Mouse (Mus musculus) heart, embryonic 11.5 days (tissue): ENCODE data around the gene Arpp21. TPM values are rescaled to one million over a fixed set of nuclear protein-coding genes. Genes with fewer than 3 reads are reported as not detected.
A peak's percentile ranks its signal among the peaks of the same experiment; 100 is the strongest.

ENCODE experiments used
- ATAC-seq: fragments of 200-750 bp; cut with Nextera tagmentation; replicated peaks from 2 replicates; pipeline ENCODE4 v1.8.0; 2017; ENCODE audit warnings: moderate library complexity; ENCODE audit not compliant: insufficient number of reproducible peaks, low FRiP score, low TSS enrichment
- H3K27ac ChIP-seq: fragments of 300-500 bp; sonication (generic); 2 replicates; pipeline ENCODE4 v1.5.1; 2014; ENCODE audit warnings: mild to moderate bottlenecking, low read depth, low read length
- H3K27me3 ChIP-seq: fragments of 300-500 bp; sonication (generic); 2 replicates; pipeline ENCODE4 v1.6.1; 2014; ENCODE audit warnings: mild to moderate bottlenecking, low read length, mixed read lengths; ENCODE audit not compliant: control insufficient read depth, insufficient read depth
- H3K36me3 ChIP-seq: fragments of 300-500 bp; sonication (generic); 2 replicates; pipeline ENCODE4 v1.6.1; 2014; ENCODE audit warnings: mild to moderate bottlenecking, low read length, moderate library complexity, mixed read lengths; ENCODE audit not compliant: control insufficient read depth, insufficient read depth
- H3K4me1 ChIP-seq: fragments of 300-500 bp; sonication (generic); 2 replicates; pipeline ENCODE4 v1.6.1; 2014; ENCODE audit warnings: low read length; ENCODE audit not compliant: control insufficient read depth, insufficient read depth
- H3K4me2 ChIP-seq: fragments of 300-500 bp; sonication (generic); 2 replicates; pipeline ENCODE4 v1.6.1; 2014; ENCODE audit warnings: mild to moderate bottlenecking, moderate library complexity
- H3K4me3 ChIP-seq: fragments of 300-500 bp; sonication (generic); 2 replicates; pipeline ENCODE4 v1.5.1; 2014; ENCODE audit warnings: low read depth, low read length
- H3K9ac ChIP-seq: fragments of 300-500 bp; sonication (generic); 2 replicates; pipeline ENCODE4 v1.6.1; 2014; ENCODE audit warnings: mild to moderate bottlenecking, low read depth, low read length, moderate library complexity
- H3K9me3 ChIP-seq: fragments of 300-500 bp; sonication (generic); replicated peaks from 2 replicates; pipeline ENCODE4 v1.6.1; 2016; ENCODE audit warnings: low read length; ENCODE audit not compliant: control insufficient read depth
- WGBS: fragments of 180-500 bp; shearing (Covaris S2); extraction: QIAGEN DNeasy Blood & Tissue Kit; methylation state at CpG from one replicate; pipeline ENCODE4 v1.1.7; 2014; ENCODE audit not compliant: insufficient replicate concordance; 5-methylcytosine and 5-hydroxymethylcytosine counted together
- polyA plus RNA-seq: library from polyadenylated mRNA; unstranded; fragments of >200 nt; fragmentation: Nextera tagmentation; extraction: Ambion mirVana; gene quantifications from 2 replicates; pipeline ENCODE4 v1.2.1, GENCODE M21; 2014

The Arpp21 gene
- polyA plus RNA-seq, 1 experiment from 2014 or later: 1.7 TPM

DNA sequence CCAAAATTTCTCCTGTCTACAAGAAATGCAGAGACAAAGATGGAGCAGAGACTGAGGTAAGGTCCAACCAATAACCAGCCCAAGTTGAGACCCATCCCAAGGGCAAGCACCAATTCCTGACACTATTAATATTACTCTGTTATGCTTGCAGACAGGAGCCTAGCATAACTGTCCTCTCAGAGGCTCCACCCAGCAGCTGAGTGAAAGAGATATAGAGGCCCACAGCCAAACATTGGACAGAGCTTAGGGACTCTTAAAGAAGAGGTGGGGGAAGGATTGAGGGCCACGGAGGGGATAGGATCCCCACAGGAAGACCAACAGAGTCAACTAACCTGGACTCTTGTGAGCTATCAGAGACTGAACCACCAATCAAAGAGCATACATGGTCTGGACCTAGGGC, 18.0 kb upstream of the Arpp21 start:
- H3K27ac ChIP-seq: no peak overlapping the region
- H3K36me3 ChIP-seq: no peaks in the 10 kb centered on the region
- no peaks in the 10 kb centered on the region for H3K27me3 ChIP-seq
- no peak overlapping the region for H3K4me2 ChIP-seq
- WGBS: 78% methylated on average over 1 of the region's 1 CpGs
- H3K9ac ChIP-seq: no peak overlapping the region
- peak; percentile 59 for ATAC-seq
- H3K4me1 ChIP-seq: no peaks in the 10 kb centered on the region
- no peaks in the 10 kb centered on the region for H3K9me3 ChIP-seq
- no peak overlapping the region for H3K4me3 ChIP-seq

DNA sequence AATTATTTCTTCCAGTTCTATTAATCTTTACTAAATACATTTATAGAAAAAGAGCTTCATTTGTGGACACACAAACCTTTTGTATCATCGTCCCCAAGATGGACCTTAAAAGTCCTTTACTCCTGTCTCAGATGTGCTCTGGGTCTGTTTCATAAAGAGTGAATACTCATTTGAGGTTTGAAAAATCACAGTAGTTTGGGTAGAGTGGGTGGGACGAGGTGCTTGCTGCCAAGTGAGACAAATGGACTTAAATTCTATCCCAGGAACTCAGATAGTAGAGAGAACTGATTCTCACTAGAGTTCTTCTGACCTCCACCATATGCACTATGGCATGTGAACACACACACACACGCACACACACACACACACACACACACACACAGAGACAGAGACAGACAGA, 16.1 kb upstream of the Arpp21 start:
- ATAC-seq: no peak
- H3K27me3 ChIP-seq: no peaks in the 10 kb centered on the region
- WGBS: 80% methylated on average over 3 of the region's 3 CpGs
- no peak overlapping the region for H3K4me3 ChIP-seq
- H3K27ac ChIP-seq: no peak overlapping the region
- H3K9ac ChIP-seq: no peak overlapping the region
- no peaks in the 10 kb centered on the region for H3K9me3 ChIP-seq
- H3K4me1 ChIP-seq: no peaks in the 10 kb centered on the region
- H3K4me2 ChIP-seq: no peak overlapping the region
- H3K36me3 ChIP-seq: no peaks in the 10 kb centered on the region

DNA sequence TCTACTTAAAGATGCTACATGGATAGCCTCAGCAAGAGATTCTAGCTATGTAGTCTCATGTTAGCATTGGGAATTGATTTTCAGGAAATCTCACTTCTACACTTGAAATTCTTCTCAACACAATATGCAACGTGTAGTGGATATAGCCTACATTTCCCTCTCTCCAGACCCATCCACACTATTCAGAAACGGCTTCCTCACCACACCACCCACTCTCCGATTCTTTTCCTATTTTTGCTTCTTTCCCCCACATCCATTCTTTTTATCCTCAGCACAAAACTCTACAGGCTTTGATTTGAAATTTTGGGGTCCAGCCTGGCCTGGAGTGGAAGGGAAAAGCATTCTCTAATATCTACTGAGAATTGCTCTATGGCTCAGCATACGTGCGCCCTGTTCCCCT, 15.6 kb upstream of the Arpp21 start:
- no peak for ATAC-seq
- H3K36me3 ChIP-seq: no peaks in the 10 kb centered on the region
- 83% methylated on average over 5 of the region's 5 CpGs for WGBS
- no peak overlapping the region for H3K9ac ChIP-seq
- no peaks in the 10 kb centered on the region for H3K4me1 ChIP-seq
- no peak overlapping the region for H3K4me3 ChIP-seq
- H3K4me2 ChIP-seq: no peak overlapping the region
- no peaks in the 10 kb centered on the region for H3K27me3 ChIP-seq
- no peak overlapping the region for H3K27ac ChIP-seq
- no peaks in the 10 kb centered on the region for H3K9me3 ChIP-seq

DNA sequence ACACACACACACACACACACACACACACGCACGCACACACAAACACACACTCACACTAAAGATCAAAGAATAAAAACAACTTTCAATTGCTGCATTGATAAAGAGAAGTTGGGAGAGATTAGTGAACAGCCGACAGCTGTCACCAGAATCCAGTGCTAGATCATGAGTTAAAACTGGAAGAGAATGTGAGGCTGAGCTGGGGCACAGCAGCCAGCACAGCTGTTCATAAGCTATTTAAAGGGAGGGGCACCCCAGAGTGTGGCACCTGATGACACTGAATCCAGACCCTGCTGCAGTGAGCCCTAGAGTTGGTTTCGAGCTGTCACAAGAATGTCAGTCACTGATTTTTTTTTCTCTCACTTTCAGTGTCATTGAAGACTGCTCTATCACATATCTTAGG, 14.0 kb upstream of the Arpp21 start:
- Histone ChIP-seq H3K36me3 (no peaks in the 10 kb centered on the region), H3K4me3 (no peak overlapping the region), H3K4me2 (no peak overlapping the region), H3K27me3 (no peaks in the 10 kb centered on the region), H3K9me3 (no peaks in the 10 kb centered on the region), H3K4me1 (no peaks in the 10 kb centered on the region), H3K27ac (no peak overlapping the region), H3K9ac (no peak overlapping the region)
- WGBS: 68% methylated on average over 4 of the region's 4 CpGs
- no peak for ATAC-seq

DNA sequence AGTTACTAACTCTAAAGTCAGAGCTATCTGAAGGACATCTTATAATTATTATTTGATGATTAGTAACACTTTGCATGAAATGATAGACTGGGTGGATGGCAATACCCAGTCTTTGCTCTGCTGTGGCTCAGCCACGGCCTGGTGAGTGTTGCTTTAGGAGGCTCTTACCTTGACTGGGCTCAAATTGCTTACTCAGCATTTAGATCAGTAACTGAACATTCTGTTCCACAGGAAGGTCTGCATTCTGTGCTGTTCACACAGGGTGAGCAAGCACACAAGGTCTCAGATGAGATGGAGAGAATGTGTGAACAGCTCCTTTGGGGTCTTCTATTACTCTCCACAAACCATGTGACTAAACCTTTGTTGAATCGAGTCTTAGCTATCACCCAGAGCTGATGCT, 11.4 kb upstream of the Arpp21 start:
- H3K4me2 ChIP-seq: no peak overlapping the region
- no peak overlapping the region for H3K9ac ChIP-seq
- H3K4me1 ChIP-seq: no peaks in the 10 kb centered on the region
- no peak for ATAC-seq
- H3K9me3 ChIP-seq: no peaks in the 10 kb centered on the region
- no peaks in the 10 kb centered on the region for H3K27me3 ChIP-seq
- no peaks in the 10 kb centered on the region for H3K36me3 ChIP-seq
- 79% methylated on average over 2 of the region's 2 CpGs for WGBS
- no peak overlapping the region for H3K4me3 ChIP-seq
- no peak overlapping the region for H3K27ac ChIP-seq

DNA sequence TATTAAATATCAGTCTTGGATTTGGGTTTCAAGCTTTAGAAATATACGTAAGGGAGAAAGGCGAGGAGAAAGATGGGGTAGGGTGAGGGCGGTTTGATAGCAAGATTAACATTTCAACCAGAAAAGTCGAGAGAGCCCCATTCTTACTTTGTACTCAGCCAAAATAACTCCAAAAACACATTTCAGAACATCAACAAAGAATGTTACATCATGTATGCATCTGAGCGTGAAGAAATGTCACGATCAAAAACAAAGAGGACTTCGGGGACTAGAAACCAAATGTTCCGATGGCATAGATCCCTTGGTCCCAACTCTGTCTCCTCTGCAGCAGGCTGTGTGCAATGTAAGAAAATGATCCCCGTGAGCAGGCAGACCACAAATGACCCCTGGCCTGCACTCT, 2.4 kb upstream of the Arpp21 start:
- 80% methylated on average over 9 of the region's 9 CpGs for WGBS

DNA sequence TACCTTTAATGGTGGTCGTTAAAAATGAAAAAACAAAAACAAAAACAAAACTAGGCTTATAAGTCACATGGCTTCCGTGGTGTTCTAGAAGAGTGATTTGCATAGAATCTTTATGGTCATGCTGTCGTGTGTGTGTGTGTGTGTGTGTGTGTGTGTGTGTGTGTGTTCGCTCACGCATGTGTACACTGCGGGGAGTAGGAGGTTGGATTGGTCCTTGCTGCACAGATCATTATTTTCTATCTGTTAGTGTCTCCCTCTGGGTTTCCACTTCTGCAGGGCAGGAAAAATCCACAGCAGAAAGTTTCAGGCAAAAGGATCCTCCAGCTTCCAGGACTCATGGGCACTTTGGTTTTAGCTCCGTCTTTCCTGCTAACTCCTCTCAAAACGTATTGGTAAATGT, 813 bp upstream of the Arpp21 start:
- H3K4me3 ChIP-seq: no peak overlapping the region
- 82% methylated on average over 8 of the region's 8 CpGs for WGBS
- H3K27me3 ChIP-seq: peaks cover 44% of the 10 kb centered on the region
- no peak overlapping the region for H3K9ac ChIP-seq
- ATAC-seq: no peak
- H3K36me3 ChIP-seq: no peaks in the 10 kb centered on the region
- H3K27ac ChIP-seq: no peak overlapping the region
- no peaks in the 10 kb centered on the region for H3K9me3 ChIP-seq
- no peak overlapping the region for H3K4me2 ChIP-seq
- peaks cover 5% of the 10 kb centered on the region; the same call in 1 of the 2 replicates for H3K4me1 ChIP-seq

More for the DNA sequence above, 2.4 kb upstream of the Arpp21 start:
- Histone ChIP-seq H3K27me3 (peaks cover 31% of the 10 kb centered on the region), H3K9ac (no peak overlapping the region), H3K27ac (no peak overlapping the region), H3K4me1 (peaks cover 5% of the 10 kb centered on the region; the same call in 1 of the 2 replicates), H3K36me3 (no peaks in the 10 kb centered on the region), H3K4me2 (no peak overlapping the region), H3K4me3 (no peak overlapping the region), H3K9me3 (no peaks in the 10 kb centered on the region)
- ATAC-seq: no peak

DNA sequence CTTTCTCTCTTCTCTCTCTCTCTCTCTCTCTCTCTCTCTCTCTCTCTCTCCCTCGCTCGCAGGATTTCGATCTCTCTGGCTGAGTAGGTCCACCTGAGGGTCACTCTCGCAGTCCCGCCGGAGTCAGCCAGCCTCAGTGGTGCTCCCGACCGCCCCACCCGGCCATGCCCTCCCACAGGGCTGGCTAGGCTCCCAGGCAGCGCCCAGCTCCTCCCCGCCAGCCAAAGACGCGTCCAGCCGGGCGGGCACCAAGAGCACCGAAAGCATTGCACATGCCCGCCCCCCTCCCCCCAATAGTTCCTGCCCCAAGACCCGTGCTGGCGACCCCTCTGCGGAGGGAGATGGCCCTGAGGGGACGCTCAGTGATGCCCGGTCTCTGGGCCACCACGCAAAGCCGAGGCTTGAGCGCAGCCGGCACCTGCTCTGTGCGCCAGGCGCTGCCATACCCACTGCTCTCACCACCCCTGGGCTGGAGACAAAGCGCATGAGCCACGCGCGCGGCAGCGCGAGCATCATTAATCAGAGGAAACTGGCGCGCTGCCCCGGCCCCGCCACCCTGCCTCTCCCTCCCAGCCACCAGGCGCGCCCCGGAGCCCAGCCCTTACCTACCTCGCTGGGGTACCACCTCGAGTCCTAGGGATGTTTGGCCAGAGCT, 570 bp downstream of the Arpp21 start:
- Histone ChIP-seq H3K4me2 (peak overlapping the region; percentile 93), H3K36me3 (no peaks in the 10 kb centered on the region), H3K4me1 (peaks cover 5% of the 10 kb centered on the region; the same call in 1 of the 2 replicates), H3K9ac (peak overlapping the region; percentile 36; the same call in 1 of the 2 replicates), H3K9me3 (no peaks in the 10 kb centered on the region), H3K27me3 (peaks cover 47% of the 10 kb centered on the region), H3K4me3 (peak overlapping the region; percentile 50), H3K27ac (no peak overlapping the region)
- peak; percentile 56; the same call in 1 of the 2 replicates for ATAC-seq
- under 1% methylated on average over 38 of the region's 44 CpGs for WGBS

DNA sequence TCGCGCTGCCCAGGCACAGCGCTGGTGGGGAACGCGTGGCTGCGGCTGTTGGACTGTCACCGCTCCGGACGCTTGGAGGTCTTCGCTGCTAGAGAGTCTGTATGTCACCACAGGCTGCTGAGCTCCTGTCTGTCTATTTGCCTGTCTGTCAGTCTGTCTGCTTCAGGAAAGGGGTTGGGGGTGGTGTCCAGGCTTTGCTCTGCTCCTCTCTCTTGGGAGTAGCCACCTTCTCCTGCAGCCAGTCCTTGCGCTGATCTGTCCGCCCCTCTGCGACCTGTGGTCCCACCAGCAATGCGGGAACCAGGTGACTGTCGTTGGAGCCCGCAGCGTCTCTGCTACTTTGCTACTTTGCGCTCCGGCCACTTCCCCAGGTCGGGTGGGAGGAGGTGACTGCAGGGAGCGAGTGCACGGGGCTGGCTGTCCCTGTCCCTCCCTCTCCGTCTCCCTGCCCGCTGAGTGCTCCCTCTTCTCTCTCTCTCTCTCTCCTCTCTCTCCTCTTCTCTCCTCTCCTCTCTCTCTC, 1.2 kb downstream of the Arpp21 start:
- Histone ChIP-seq H3K9ac (no peak overlapping the region), H3K36me3 (no peaks in the 10 kb centered on the region), H3K4me1 (peaks cover 5% of the 10 kb centered on the region; the same call in 1 of the 2 replicates), H3K4me3 (peak overlapping the region; percentile 50), H3K9me3 (no peaks in the 10 kb centered on the region), H3K27me3 (peaks cover 47% of the 10 kb centered on the region), H3K27ac (no peak overlapping the region), H3K4me2 (peak overlapping the region; percentile 93)
- no peak; the same call in 1 of the 2 replicates for ATAC-seq
- 0% methylated on average over 24 of the region's 24 CpGs for WGBS
